Mouse (Mus musculus): ENCODE results near the gene Rps15.
A peak's percentile ranks its signal among the peaks of the same experiment; 100 is the strongest.

The Rps15 gene

DNA sequence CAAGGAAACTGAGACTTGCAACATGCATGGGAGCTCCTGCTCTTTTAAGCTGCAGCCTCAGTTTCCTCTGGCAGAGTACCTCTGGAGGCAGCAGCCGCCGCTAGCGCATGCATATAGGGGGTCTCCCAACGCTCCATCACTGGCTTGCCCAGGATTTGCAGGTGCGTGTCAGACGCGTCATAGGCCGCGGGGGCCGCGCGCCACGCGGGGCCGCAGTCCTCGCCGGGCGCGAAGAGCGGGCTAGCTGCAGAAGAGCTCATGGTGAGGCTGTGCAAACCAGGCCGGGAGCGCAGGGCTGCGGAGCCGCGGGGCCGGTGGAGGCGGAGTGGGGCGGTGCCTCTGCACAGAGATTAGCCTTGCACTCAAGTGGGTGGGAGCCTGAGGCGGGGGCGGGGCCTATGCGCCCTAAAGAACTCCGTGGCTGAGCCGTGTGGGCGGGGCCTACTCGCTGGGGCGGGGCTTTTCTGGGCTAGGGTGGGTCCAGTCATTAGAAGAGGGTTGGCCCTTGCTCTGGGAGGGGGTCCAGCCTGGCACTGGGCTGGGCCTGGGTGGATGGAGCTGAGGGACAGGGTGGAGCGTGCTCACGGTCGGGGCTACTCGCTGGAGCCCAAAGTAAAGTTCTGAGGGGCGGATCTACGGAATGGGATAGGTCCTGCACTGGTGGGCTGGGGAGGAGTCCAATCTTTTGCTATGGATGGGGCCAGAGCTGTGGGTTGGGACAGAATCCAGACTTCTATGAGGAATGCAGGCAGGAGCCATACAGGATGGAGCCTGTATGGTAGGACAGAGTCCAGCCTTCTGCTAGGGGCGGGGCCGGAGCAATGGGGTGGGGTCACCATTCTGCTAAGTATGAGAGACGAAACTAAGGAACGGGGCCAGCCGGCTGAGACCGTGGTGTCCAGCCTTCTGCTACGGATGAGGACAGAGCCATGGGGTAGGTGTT is 31.3 kb upstream of the Rps15 start, which contains the start of the genes Gamt and Dazap1:
Gene Gamt, minus strand, starts transcription at position 371 of the 943 bp plus-strand sequence.
Gene Dazap1, plus strand, starts transcription at position 845 of the 943 bp plus-strand sequence.
- DNase-seq (ENCODE audit: low read depth, low spot score): peak; percentile 83

DNA sequence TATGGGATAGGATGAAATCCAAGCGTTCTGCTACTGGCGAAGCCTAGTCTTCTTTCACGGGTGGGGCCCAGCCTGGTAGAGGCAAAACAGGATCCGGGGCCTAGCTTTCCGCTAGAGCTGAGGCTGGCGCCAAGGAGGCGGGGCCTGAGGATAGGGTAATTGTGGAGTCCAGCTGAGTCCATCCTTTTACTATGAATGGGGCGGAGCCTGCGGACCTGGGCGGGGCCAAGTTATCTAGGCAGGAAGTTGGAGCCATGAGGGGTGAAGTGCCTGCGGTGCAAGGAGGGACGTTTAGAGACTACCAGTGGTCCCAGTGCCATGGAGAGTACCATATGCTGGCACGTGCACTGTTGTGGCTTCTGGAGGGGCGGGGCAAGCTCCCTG is 30.7 kb upstream of the Rps15 start:
- DNase-seq (ENCODE audit: low read depth, low spot score): no peak

- no peak for DNase-seq (ENCODE audit: low read depth, low spot score)
Measured at GRCm38 (mm10) chr10:80262169-80262568, 30.1 kb upstream of the Rps15 start.

GRCm38 (mm10) chr10:80262776-80263365 is 29.4 kb upstream of the Rps15 start:
- no peak for DNase-seq (ENCODE audit: low read depth, low spot score)

DNA sequence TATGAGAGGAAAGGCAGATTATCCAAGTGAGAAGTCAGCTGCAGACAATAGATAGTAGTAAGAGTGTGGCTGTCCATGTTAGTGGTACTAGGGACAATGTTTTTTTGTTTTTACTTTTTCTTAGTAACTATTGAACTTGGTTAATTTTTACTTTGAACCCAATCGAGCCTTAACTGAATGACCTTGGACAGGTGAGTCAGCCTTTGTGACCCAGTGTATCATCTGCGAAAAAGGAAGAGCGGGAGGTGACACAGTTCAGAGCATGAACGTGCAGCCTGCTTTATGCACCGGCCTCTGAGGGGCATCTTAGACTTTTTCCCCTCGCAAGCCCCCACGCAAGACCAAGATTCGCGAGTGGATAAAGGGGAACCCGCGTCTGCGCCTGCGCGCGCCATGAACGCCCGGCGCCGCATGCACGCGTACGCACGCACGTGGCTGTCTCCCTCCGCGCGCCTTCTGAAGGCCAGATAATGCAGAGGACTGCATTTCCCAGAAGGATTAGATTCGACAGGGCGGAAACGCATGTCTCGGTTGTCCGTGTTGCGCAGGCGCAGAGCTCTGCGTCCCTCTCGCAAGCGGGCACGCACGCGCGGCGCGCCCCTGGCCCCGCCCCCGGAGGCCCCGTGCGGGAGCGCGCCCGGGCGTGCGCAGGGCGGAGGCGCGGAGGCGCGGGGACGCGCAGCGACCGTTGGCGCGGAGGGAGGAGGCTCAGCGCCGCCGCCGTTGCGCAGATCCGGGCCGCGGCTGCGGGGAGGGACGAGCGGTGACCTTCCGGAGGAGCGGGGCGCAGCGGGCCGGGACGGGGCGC is 27.7 kb upstream of the Rps15 start:
- DNase-seq (ENCODE audit: low read depth, low spot score): peak; percentile 97

DNA sequence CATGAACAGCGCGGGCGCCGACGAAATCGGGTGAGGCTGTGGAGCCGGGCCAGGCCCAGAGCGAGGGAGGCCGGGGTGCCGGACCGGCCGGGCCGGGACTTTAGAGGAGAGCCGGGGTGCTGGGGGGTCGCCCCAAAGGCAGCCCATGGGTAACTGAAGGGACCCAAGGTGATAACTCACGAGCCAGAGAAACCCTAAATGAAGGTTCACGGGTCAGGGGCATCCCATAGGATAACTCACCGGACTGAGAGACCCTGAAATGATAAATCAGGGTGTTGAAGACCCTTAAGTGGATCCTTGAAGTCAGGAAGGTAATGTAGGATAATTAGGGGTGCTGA is 27.1 kb upstream of the Rps15 start:
- DNase-seq (ENCODE audit: low read depth, low spot score): no peak

DNA sequence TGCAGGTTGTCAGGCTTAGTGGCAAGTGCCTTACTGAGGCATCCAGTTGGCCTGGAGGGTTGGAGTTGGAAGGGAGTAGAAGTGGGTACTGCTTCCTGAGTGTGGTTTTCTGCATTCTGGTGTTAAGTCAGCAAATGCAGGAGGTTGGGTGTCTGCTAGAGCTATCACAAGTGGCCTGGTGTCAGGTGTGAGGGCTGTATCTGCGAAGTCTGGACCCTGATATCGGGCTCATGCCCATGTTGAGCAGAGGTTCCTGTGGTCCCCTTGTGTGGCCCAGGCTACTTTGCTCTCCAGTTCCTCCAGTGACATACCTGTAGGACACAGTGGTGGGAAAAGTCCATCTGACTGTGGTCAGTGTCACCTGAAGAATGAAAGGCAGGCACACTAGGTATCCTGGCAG is 22.2 kb upstream of the Rps15 start:
- no peak for DNase-seq (ENCODE audit: low read depth, low spot score)

- no peak for DNase-seq (ENCODE audit: low read depth, low spot score)
Measured at GRCm38 (mm10) chr10:80270734-80271181, 21.5 kb upstream of the Rps15 start.

- DNase-seq (ENCODE audit: low read depth, low spot score): no peak
Measured at GRCm38 (mm10) chr10:80271186-80271843, 20.9 kb upstream of the Rps15 start.

- no peak for DNase-seq (ENCODE audit: low read depth, low spot score)
Measured at GRCm38 (mm10) chr10:80271870-80272585, 20.2 kb upstream of the Rps15 start.

DNA sequence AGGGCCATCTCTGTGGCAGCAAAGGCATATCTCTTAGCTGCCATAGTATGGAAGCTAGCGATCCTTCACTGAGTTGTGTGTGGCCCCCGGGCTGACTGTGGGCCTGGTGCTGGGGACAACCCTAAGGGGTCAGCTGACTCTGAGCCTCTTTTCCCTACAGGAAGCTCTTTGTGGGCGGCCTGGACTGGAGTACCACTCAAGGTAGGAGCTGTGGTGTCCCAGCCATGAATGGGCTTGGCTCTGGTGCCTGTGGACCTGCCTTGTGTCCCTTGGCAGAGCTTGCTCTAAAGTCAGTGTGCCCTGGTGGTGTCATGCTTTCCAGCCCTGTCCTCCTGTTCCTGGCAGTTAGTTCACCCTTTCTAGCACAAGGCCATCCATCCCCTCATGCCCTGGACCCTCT is 18.4 kb upstream of the Rps15 start:
- DNase-seq (ENCODE audit: low read depth, low spot score): no peak

- DNase-seq (ENCODE audit: low read depth, low spot score): no peak
Measured at GRCm38 (mm10) chr10:80276238-80276637, 16.0 kb upstream of the Rps15 start.

DNA sequence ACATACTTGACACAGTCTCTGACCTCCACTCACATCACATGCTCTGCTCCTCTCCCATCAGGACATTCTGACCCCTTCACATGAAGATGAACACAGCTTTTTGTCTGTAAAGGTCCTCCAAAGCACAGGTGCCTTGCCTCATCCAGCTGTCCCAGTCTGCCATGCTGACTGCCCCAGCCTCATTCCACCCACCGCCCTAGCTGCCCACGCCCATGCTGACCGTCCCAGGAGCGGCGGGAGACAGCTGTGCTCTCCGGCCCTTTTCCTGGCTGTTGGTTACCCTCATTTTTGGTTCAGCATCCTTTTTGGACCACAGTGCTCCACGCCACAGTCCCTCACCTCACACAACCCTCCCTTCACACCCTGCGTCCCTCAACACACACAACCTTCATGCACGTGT is 13.9 kb upstream of the Rps15 start:
- DNase-seq (ENCODE audit: low read depth, low spot score): no peak

- DNase-seq (ENCODE audit: low read depth, low spot score): no peak
Measured at GRCm38 (mm10) chr10:80279273-80279672, 13.0 kb upstream of the Rps15 start.

- DNase-seq (ENCODE audit: low read depth, low spot score): no peak
Measured at GRCm38 (mm10) chr10:80281304-80281703, 10.9 kb upstream of the Rps15 start.

DNA sequence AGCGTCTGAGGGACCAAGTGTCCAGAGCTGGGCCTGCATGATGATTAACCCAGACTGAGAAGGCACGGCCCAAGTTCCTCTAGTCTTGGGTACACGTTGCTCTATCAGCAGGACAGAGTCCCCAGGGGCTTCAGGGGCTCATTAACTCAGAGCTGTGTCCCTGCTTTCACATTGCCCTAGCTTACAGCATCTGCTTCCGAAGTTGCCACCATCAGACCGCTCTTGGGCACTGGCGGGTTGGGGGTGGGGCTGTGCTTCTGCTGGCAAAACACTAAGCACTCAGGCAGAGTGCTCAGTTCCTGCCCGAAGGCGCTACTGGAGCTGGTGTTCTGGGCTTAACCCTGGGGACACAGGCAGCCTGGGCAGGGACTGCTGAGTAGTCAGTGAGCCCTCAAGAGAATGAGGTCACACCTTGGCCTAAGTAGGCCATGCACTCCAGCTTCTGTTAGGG is 10.3 kb upstream of the Rps15 start:
- no peak for DNase-seq (ENCODE audit: low read depth, low spot score)

- no peak for DNase-seq (ENCODE audit: low read depth, low spot score)
Measured at GRCm38 (mm10) chr10:80282481-80283441, 9.5 kb upstream of the Rps15 start.

DNA sequence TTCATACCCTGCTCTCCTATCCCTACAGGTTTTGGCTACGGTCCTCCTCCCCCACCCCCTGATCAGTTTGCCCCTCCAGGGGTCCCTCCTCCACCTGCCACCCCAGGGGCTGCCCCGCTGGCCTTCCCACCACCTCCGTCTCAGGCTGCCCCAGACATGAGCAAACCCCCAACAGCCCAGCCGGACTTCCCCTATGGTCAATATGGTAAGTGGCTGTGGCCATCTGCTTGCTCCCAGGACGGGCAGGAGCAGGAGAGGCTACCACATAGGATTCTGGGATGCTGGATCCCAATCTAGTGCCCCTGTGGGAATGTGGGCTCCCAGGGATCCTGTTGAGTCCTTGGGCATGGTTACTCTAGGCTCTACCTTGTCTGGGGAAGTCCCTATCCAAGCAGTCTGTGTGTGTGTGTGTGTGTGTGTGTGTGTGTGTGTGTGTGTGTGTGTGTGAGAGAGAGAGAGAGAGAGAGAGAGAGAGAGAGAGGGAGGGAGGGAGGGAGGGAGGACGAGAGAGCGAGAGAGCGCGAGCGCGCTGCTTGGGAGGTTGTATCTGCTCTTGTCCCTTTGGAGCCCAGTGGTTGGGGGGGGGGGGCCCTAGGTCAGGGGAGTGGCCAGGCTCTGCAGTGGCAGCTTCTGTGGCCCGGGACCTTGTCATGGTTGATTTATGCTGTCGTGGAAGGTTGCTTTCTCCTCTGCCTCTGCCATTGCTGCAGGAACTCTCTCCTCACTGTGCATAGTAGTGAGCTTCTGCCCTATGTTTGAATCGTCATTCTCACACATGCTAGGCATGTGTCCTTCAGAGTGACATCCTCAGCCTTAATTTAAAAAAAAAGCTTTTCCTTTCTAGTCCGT is 6.8 kb upstream of the Rps15 start:
- no peak for DNase-seq (ENCODE audit: low read depth, low spot score)

- DNase-seq (ENCODE audit: low read depth, low spot score): no peak
Measured at GRCm38 (mm10) chr10:80288097-80288496, 4.2 kb upstream of the Rps15 start.

Data from brain, embryonic 18.5 days (tissue).